Mouse (Mus musculus) midbrain, embryonic 11.5 days (tissue): Measurements from ENCODE around the gene Zfp385c. TPM values are rescaled to one million over a fixed set of nuclear protein-coding genes. Genes with fewer than 3 reads are reported as not detected.

Experiments used
- ATAC-seq: fragments of 200-750 bp; cut with Nextera tagmentation; 2 replicates; pipeline ENCODE4 v1.8.0; 2017; ENCODE audit warnings: moderate TSS enrichment, moderate library complexity; ENCODE audit not compliant: low FRiP score
- DNase-seq: peaks from one replicate; pipeline ENCODE4 v3.0.0; 2015; ENCODE audit warnings: low spot score; ENCODE audit errors: missing footprints
- H3K27ac ChIP-seq: fragments of 300-500 bp; sonication (generic); 2 replicates; pipeline ENCODE4 v1.5.1; 2014; ENCODE audit warnings: low read depth, low read length
- H3K27me3 ChIP-seq: fragments of 300-500 bp; sonication (generic); 2 replicates; pipeline ENCODE4 v1.6.1; 2014; ENCODE audit warnings: mild to moderate bottlenecking, low read length, moderate library complexity, mixed read lengths; ENCODE audit not compliant: control insufficient read depth, insufficient read depth
- H3K36me3 ChIP-seq: fragments of 300-500 bp; sonication (generic); 2 replicates; pipeline ENCODE4 v1.6.1; 2014; ENCODE audit warnings: mild to moderate bottlenecking, low read length, moderate library complexity, mixed read lengths; ENCODE audit not compliant: control insufficient read depth, insufficient read depth
- H3K4me1 ChIP-seq: fragments of 300-500 bp; sonication (generic); 2 replicates; pipeline ENCODE4 v1.6.1; 2014; ENCODE audit warnings: low read length; ENCODE audit not compliant: control insufficient read depth, insufficient read depth
- H3K4me2 ChIP-seq: fragments of 300-500 bp; sonication (generic); 2 replicates; pipeline ENCODE4 v1.6.1; 2014; ENCODE audit warnings: mild to moderate bottlenecking, moderate library complexity
- H3K4me3 ChIP-seq: fragments of 300-500 bp; sonication (generic); 2 replicates; pipeline ENCODE4 v1.5.1; 2014; ENCODE audit warnings: low read depth, low read length
- H3K9ac ChIP-seq: fragments of 300-500 bp; sonication (generic); 2 replicates; pipeline ENCODE4 v1.6.1; 2014; ENCODE audit warnings: low read length
- H3K9me3 ChIP-seq: fragments of 300-500 bp; sonication (generic); 2 replicates; pipeline ENCODE4 v1.6.1; 2016; ENCODE audit warnings: low read length; ENCODE audit not compliant: control insufficient read depth
- WGBS: fragments of 180-500 bp; shearing (Covaris S2); extraction: QIAGEN DNeasy Blood & Tissue Kit; methylation state at CpG from one replicate; pipeline ENCODE4 v1.1.7; 2014; 5-methylcytosine and 5-hydroxymethylcytosine counted together
- polyA plus RNA-seq: library from polyadenylated mRNA; unstranded; fragments of >200 nt; fragmentation: Nextera tagmentation; extraction: Ambion mirVana; gene quantifications from 2 replicates; pipeline ENCODE4 v1.2.1, GENCODE M21; 2014

Gene Zfp385c
- polyA plus RNA-seq, 1 experiment from 2014 or later, result not detected

GRCm38 (mm10) chr11:100607121-100607520, 85.1 kb downstream of the Zfp385c start:
- Histone ChIP-seq H3K27ac (no peak overlapping the region), H3K4me2 (no peak overlapping the region), H3K27me3 (no peaks in the 10 kb centered on the region), H3K9me3 (no peaks in the 10 kb centered on the region), H3K4me3 (no peak overlapping the region), H3K9ac (no peak overlapping the region), H3K4me1 (0 out of 2 replicates have a peak, but pooled peaks cover 2% of the 10 kb centered on the region), H3K36me3 (no peaks in the 10 kb centered on the region; the same call in 1 of the 2 replicates)
- WGBS, result 91% methylated on average over 6 of the region's 6 CpGs
- ATAC-seq (no peak), DNase-seq (no peak)

GRCm38 (mm10) chr11:100605451-100605850, 86.8 kb downstream of the Zfp385c start:
- Histone ChIP-seq H3K36me3 (peaks cover 2% of the 10 kb centered on the region; the same call in 1 of the 2 replicates), H3K9ac (no peak overlapping the region), H3K27ac (no peak overlapping the region), H3K4me3 (no peak overlapping the region), H3K27me3 (no peaks in the 10 kb centered on the region), H3K4me2 (no peak overlapping the region), H3K9me3 (no peaks in the 10 kb centered on the region), H3K4me1 (0 out of 2 replicates have a peak, but pooled peaks cover 2% of the 10 kb centered on the region)
- DNase-seq (no peak), ATAC-seq (no peak)
- WGBS, result 89% methylated on average over 10 of the region's 10 CpGs

- H3K36me3 ChIP-seq, result peaks cover 5% of the 10 kb centered on the region
- ATAC-seq, result no peak
Observed at GRCm38 (mm10) chr11:100604321-100605005, 87.8 kb downstream of the Zfp385c start.

GRCm38 (mm10) chr11:100603813-100604212, 88.4 kb downstream of the Zfp385c start:
- Histone ChIP-seq H3K4me2 (no peak overlapping the region), H3K4me1 (0 out of 2 replicates have a peak, but pooled peaks cover 2% of the 10 kb centered on the region), H3K9ac (no peak overlapping the region), H3K27ac (no peak overlapping the region), H3K36me3 (peaks cover 5% of the 10 kb centered on the region), H3K4me3 (no peak overlapping the region), H3K9me3 (no peaks in the 10 kb centered on the region), H3K27me3 (no peaks in the 10 kb centered on the region)
- WGBS, result 85% methylated on average over 8 of the region's 8 CpGs
- no peak for ATAC-seq
- DNase-seq, result no peak

More at GRCm38 (mm10) chr11:100604321-100605005, 87.8 kb downstream of the Zfp385c start:
- DNase-seq, result no peak
- no peaks in the 10 kb centered on the region for H3K27me3 ChIP-seq
- H3K9me3 ChIP-seq, result no peaks in the 10 kb centered on the region
- WGBS, result 81% methylated on average over 4 of the region's 4 CpGs
- H3K4me3 ChIP-seq, result no peak overlapping the region
- no peak overlapping the region for H3K9ac ChIP-seq
- H3K4me2 ChIP-seq, result no peak overlapping the region
- H3K27ac ChIP-seq, result no peak overlapping the region; the same call in 1 of the 2 replicates
- H3K4me1 ChIP-seq, result 0 out of 2 replicates have a peak, but pooled peaks cover 2% of the 10 kb centered on the region

GRCm38 (mm10) chr11:100603155-100603554, 89.1 kb downstream of the Zfp385c start:
- Histone ChIP-seq H3K36me3 (peaks cover 8% of the 10 kb centered on the region), H3K4me1 (0 out of 2 replicates have a peak, but pooled peaks cover 2% of the 10 kb centered on the region), H3K27ac (no peak overlapping the region), H3K9ac (no peak overlapping the region), H3K27me3 (no peaks in the 10 kb centered on the region), H3K9me3 (no peaks in the 10 kb centered on the region), H3K4me2 (no peak overlapping the region), H3K4me3 (no peak overlapping the region)
- no peak for DNase-seq
- no peak for ATAC-seq
- WGBS, result 91% methylated on average over 9 of the region's 9 CpGs

- no peak for ATAC-seq
Observed at GRCm38 (mm10) chr11:100601372-100601771, 90.9 kb downstream of the Zfp385c start.

GRCm38 (mm10) chr11:100598074-100598473, 94.2 kb downstream of the Zfp385c start:
- no peak overlapping the region for H3K4me3 ChIP-seq
- H3K9ac ChIP-seq, result no peak overlapping the region
- H3K27ac ChIP-seq, result no peak overlapping the region
- no peak overlapping the region for H3K4me2 ChIP-seq
- WGBS, result 94% methylated on average over 4 of the region's 4 CpGs
- no peaks in the 10 kb centered on the region for H3K9me3 ChIP-seq
- no peaks in the 10 kb centered on the region for H3K27me3 ChIP-seq
- ATAC-seq, result no peak
- DNase-seq, result no peak
- H3K4me1 ChIP-seq, result no peaks in the 10 kb centered on the region
- H3K36me3 ChIP-seq, result peaks cover 28% of the 10 kb centered on the region

More at GRCm38 (mm10) chr11:100601372-100601771, 90.9 kb downstream of the Zfp385c start:
- DNase-seq, result no peak
- Histone ChIP-seq H3K9me3 (no peaks in the 10 kb centered on the region), H3K36me3 (peaks cover 23% of the 10 kb centered on the region), H3K4me3 (no peak overlapping the region), H3K9ac (no peak overlapping the region), H3K4me1 (0 out of 2 replicates have a peak, but pooled peaks cover 2% of the 10 kb centered on the region), H3K4me2 (no peak overlapping the region), H3K27me3 (no peaks in the 10 kb centered on the region), H3K27ac (no peak overlapping the region)
- WGBS, result 96% methylated on average over 3 of the region's 3 CpGs

GRCm38 (mm10) chr11:100595533-100595932, 96.7 kb downstream of the Zfp385c start:
- Histone ChIP-seq H3K36me3 (peaks cover 41% of the 10 kb centered on the region), H3K4me1 (no peaks in the 10 kb centered on the region), H3K9me3 (no peaks in the 10 kb centered on the region), H3K27me3 (no peaks in the 10 kb centered on the region), H3K4me2 (no peak overlapping the region), H3K9ac (no peak overlapping the region), H3K27ac (no peak overlapping the region), H3K4me3 (no peak overlapping the region)
- no peak for ATAC-seq
- no peak for DNase-seq
- 83% methylated on average over 4 of the region's 4 CpGs for WGBS

- H3K4me3 ChIP-seq, result no peak overlapping the region
- H3K27ac ChIP-seq, result no peak overlapping the region
- H3K9me3 ChIP-seq, result no peaks in the 10 kb centered on the region
- 95% methylated on average over 7 of the region's 7 CpGs for WGBS
- ATAC-seq (no peak), DNase-seq (no peak)
- no peak overlapping the region for H3K4me2 ChIP-seq
- no peak overlapping the region for H3K9ac ChIP-seq
- no peaks in the 10 kb centered on the region for H3K4me1 ChIP-seq
- H3K27me3 ChIP-seq, result no peaks in the 10 kb centered on the region
- H3K36me3 ChIP-seq, result peaks cover 41% of the 10 kb centered on the region
Observed at GRCm38 (mm10) chr11:100594608-100595007, 97.6 kb downstream of the Zfp385c start.
